Mouse (Mus musculus): Measurements from ENCODE around the gene Gemin2.

DNA sequence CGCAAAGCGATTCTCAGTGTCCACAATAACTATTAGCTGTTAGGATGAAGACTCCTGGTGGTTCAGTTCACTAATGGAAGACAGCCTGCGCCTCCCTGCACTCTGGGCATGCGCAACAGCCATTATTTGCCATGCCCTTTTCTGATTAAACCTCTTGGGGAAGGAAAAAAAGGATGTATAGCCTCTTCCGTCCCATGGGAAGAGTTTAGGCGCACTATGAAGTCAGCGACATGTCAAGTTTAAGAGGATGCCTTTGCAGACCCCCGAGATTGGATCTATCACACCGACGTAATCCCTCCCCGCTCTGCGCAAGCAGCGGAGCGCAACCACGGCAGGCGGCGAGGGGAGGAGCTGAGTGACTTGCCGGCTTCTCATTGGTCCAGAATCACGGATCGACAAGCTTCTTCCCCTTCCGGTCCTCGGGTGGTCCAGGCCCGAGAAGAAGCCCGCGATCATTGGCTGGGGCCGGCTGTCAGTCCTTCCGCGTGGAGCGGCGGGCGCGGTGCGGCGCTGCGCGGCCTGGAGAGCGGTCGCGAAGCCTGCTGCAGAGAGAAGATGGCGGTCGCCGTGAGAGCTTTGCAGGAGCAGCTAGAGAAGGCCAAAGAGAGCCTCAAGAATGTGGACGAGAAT, 53.4 kb downstream of the Gemin2 start, which contains the start of gene Pnn:
- TF ChIP-seq GATA1 (IDR thresholded peaks at IDR 0.05; ENCODE audit: borderline replicate concordance, low read length), result 0 out of 3 replicates have a peak, but pooled peaks have one; percentile 4
- no peak for TF ChIP-seq FLI1 (IDR thresholded peaks at IDR 0.05; ENCODE audit: low read length)
